Mouse (Mus musculus) cortical plate, adult 2 months (tissue): Measurements from ENCODE around the gene Arl4d.

Experiments used
- CTCF ChIP-seq: fragments of 200-500 bp; IDR thresholded peaks from 2 replicates; pipeline ENCODE4 v1.5.1; 2011; ENCODE audit warnings: mild to moderate bottlenecking, control low read depth, low read length; ENCODE audit not compliant: insufficient read depth; ENCODE audit errors: extremely low read depth
- POLR2A ChIP-seq: fragments of 200-500 bp; IDR thresholded peaks from 2 replicates; pipeline ENCODE4 v1.6.1; 2011; ENCODE audit warnings: mild to moderate bottlenecking, low read length, control low read depth; ENCODE audit not compliant: insufficient read depth; ENCODE audit errors: extremely low read depth

- TF ChIP-seq CTCF (no peak), POLR2A (no peak)
Observed at GRCm38 (mm10) chr11:101644591-101644990, 20.8 kb upstream of the Arl4d start.
